Mouse (Mus musculus) megakaryocyte, embryonic 14.5 days (primary cell): ENCODE data around the gene Ralgapa2. TPM values are rescaled to one million over a fixed set of nuclear protein-coding genes. Genes with fewer than 3 reads are reported as not detected.
A peak's percentile ranks its signal among the peaks of the same experiment; 100 is the strongest.

Source experiments
- H3K27me3 ChIP-seq: replicated peaks from 2 replicates; pipeline ENCODE3; 2012; ENCODE audit warnings: inconsistent platforms
- H3K36me3 ChIP-seq: replicated peaks from 2 replicates; pipeline ENCODE3; 2012; ENCODE audit warnings: low read length, inconsistent platforms, mixed read lengths
- H3K4me1 ChIP-seq: 2 replicates; pipeline ENCODE4 v1.6.1; 2012; ENCODE audit warnings: inconsistent platforms
- H3K4me3 ChIP-seq: replicated peaks from 2 replicates; pipeline ENCODE3; 2012; ENCODE audit warnings: moderate library complexity, mild to moderate bottlenecking, inconsistent platforms
- H3K9me3 ChIP-seq: 2 replicates; pipeline ENCODE4 v1.6.1; 2012; ENCODE audit warnings: inconsistent platforms
- FLI1 ChIP-seq: IDR thresholded peaks from 2 replicates; pipeline ENCODE4 v1.6.1; 2012; ENCODE audit warnings: low read length, inconsistent platforms, mixed read lengths
- GATA1 ChIP-seq: IDR thresholded peaks from 3 replicates; pipeline ENCODE4 v1.6.1; 2012; ENCODE audit warnings: mixed read lengths, low read length, inconsistent platforms, borderline replicate concordance
- polyA plus RNA-seq: library from polyadenylated mRNA; stranded (reverse); fragments of >175 nt; gene quantifications from 2 replicates; pipeline ENCODE4 v1.2.3, GENCODE M21; 2012; ENCODE audit warnings: low replicate concordance; ENCODE audit not compliant: insufficient read depth

Gene Ralgapa2
- 1.8 and 2.3 TPM in 2 replicates for polyA plus RNA-seq

GRCm38 (mm10) chr2:146511911-146512580 lies at the start of gene Ralgapa2:
Gene Ralgapa2 (minus strand): TSS chr2:146512344.
- peak within 1 kb of the TSS; percentile 96 for H3K4me3 ChIP-seq
- H3K4me1 ChIP-seq: peaks cover 62% of the 10 kb centered on the region
- no peaks in the 10 kb centered on the region for H3K27me3 ChIP-seq
- peaks cover 3% of the 10 kb centered on the region for H3K36me3 ChIP-seq
- TF ChIP-seq FLI1: no peak
- no peak for TF ChIP-seq GATA1
- no peaks in the 10 kb centered on the region for H3K9me3 ChIP-seq

- no peaks in the 10 kb centered on the region for H3K9me3 ChIP-seq
- peaks cover 46% of the 10 kb centered on the region for H3K4me1 ChIP-seq
- H3K36me3 ChIP-seq: no peaks in the 10 kb centered on the region
- no peak overlapping the region for H3K4me3 ChIP-seq
- no peaks in the 10 kb centered on the region for H3K27me3 ChIP-seq
- TF ChIP-seq FLI1 (no peak), GATA1 (no peak)
Measured at GRCm38 (mm10) chr2:146561505-146561904, 49.4 kb upstream of the Ralgapa2 start.

GRCm38 (mm10) chr2:146560633-146561043 lies 48.5 kb upstream of the Ralgapa2 start:
- no peaks in the 10 kb centered on the region for H3K27me3 ChIP-seq
- H3K4me1 ChIP-seq: peaks cover 45% of the 10 kb centered on the region
- H3K36me3 ChIP-seq: no peaks in the 10 kb centered on the region
- H3K4me3 ChIP-seq: no peak overlapping the region
- no peaks in the 10 kb centered on the region for H3K9me3 ChIP-seq
- TF ChIP-seq GATA1 (no peak), FLI1 (no peak)

GRCm38 (mm10) chr2:146556148-146556547 lies 44.0 kb upstream of the Ralgapa2 start:
- no peaks in the 10 kb centered on the region for H3K9me3 ChIP-seq
- H3K4me3 ChIP-seq: no peak overlapping the region
- H3K27me3 ChIP-seq: no peaks in the 10 kb centered on the region
- H3K4me1 ChIP-seq: peaks cover 39% of the 10 kb centered on the region
- H3K36me3 ChIP-seq: no peaks in the 10 kb centered on the region
- TF ChIP-seq FLI1 (no peak), GATA1 (no peak)

- TF ChIP-seq GATA1 (no peak), FLI1 (no peak)
- Histone ChIP-seq H3K36me3 (no peaks in the 10 kb centered on the region), H3K9me3 (no peaks in the 10 kb centered on the region), H3K27me3 (no peaks in the 10 kb centered on the region), H3K4me1 (peaks cover 34% of the 10 kb centered on the region), H3K4me3 (no peak overlapping the region)
Measured at GRCm38 (mm10) chr2:146555351-146555750, 43.2 kb upstream of the Ralgapa2 start.

- Histone ChIP-seq H3K4me3 (peak overlapping the region; percentile 34), H3K9me3 (no peaks in the 10 kb centered on the region), H3K27me3 (no peaks in the 10 kb centered on the region), H3K4me1 (peaks cover 29% of the 10 kb centered on the region), H3K36me3 (no peaks in the 10 kb centered on the region)
- TF ChIP-seq GATA1 (no peak), FLI1 (no peak)
Measured at GRCm38 (mm10) chr2:146553701-146554100, 41.6 kb upstream of the Ralgapa2 start.

- Histone ChIP-seq H3K27me3 (no peaks in the 10 kb centered on the region), H3K4me3 (no peak overlapping the region), H3K36me3 (no peaks in the 10 kb centered on the region), H3K9me3 (no peaks in the 10 kb centered on the region), H3K4me1 (peaks cover 29% of the 10 kb centered on the region)
- no peak for TF ChIP-seq FLI1
- no peak for TF ChIP-seq GATA1
Measured at GRCm38 (mm10) chr2:146551818-146552217, 39.7 kb upstream of the Ralgapa2 start.

GRCm38 (mm10) chr2:146549111-146549776 lies 37.1 kb upstream of the Ralgapa2 start:
- H3K4me1 ChIP-seq: peaks cover 22% of the 10 kb centered on the region
- H3K4me3 ChIP-seq: no peak overlapping the region
- H3K36me3 ChIP-seq: no peaks in the 10 kb centered on the region
- TF ChIP-seq GATA1 (no peak), FLI1 (no peak)
- no peaks in the 10 kb centered on the region for H3K27me3 ChIP-seq
- H3K9me3 ChIP-seq: no peaks in the 10 kb centered on the region

- Histone ChIP-seq H3K9me3 (peaks cover 14% of the 10 kb centered on the region), H3K4me3 (no peak overlapping the region), H3K4me1 (peaks cover 4% of the 10 kb centered on the region), H3K27me3 (no peaks in the 10 kb centered on the region), H3K36me3 (peaks cover 7% of the 10 kb centered on the region)
- TF ChIP-seq GATA1: no peak
- TF ChIP-seq FLI1: no peak
Measured at GRCm38 (mm10) chr2:146544155-146544814, 32.1 kb upstream of the Ralgapa2 start.
